Mouse (Mus musculus): ENCODE data around the gene Kcna3. TPM values are rescaled to one million over a fixed set of nuclear protein-coding genes. Genes with fewer than 3 reads are reported as not detected.

Gene Kcna3
- polyA plus RNA-seq, 1 experiment: 0.31 TPM

GRCm38 (mm10) chr3:107038156-107038536 lies 2.2 kb downstream of the Kcna3 start:
- Histone ChIP-seq H3K4me1 (ENCODE audit: control insufficient read depth, insufficient read depth, low read length) (peaks cover 14% of the 10 kb centered on the region), H3K27me3 (ENCODE audit: control insufficient read depth, insufficient read depth, low read length) (peaks cover 4% of the 10 kb centered on the region; the same call in 1 of the 2 replicates), H3K27ac (ENCODE audit: control insufficient read depth, insufficient read depth, low read depth, low read length) (no peak overlapping the region), H3K36me3 (ENCODE audit: control insufficient read depth, insufficient read depth, low read length) (no peaks in the 10 kb centered on the region), H3K4me3 (ENCODE audit: control insufficient read depth, low read depth, low read length) (no peak overlapping the region)
- TF ChIP-seq CTCF (IDR thresholded peaks at IDR 0.05; ENCODE audit: control insufficient read depth, insufficient read depth, insufficient replicate concordance, low read depth, low read length): no peak
- no peak for TF ChIP-seq POLR2A (IDR thresholded peaks at IDR 0.05; ENCODE audit: control insufficient read depth, low read depth, low read length)

GRCm38 (mm10) chr3:107038661-107039223 lies 2.8 kb downstream of the Kcna3 start:
- Histone ChIP-seq H3K4me3 (ENCODE audit: control insufficient read depth, low read depth, low read length) (no peak overlapping the region), H3K27ac (ENCODE audit: control insufficient read depth, insufficient read depth, low read depth, low read length) (no peak overlapping the region), H3K4me1 (ENCODE audit: control insufficient read depth, insufficient read depth, low read length) (peaks cover 14% of the 10 kb centered on the region)

GRCm38 (mm10) chr3:107039306-107039705 lies 3.3 kb downstream of the Kcna3 start:
- Histone ChIP-seq H3K27ac (ENCODE audit: control insufficient read depth, insufficient read depth, low read depth, low read length) (no peak overlapping the region), H3K36me3 (ENCODE audit: control insufficient read depth, insufficient read depth, low read length) (no peaks in the 10 kb centered on the region), H3K4me3 (ENCODE audit: control insufficient read depth, low read depth, low read length) (no peak overlapping the region), H3K4me1 (ENCODE audit: control insufficient read depth, insufficient read depth, low read length) (peaks cover 14% of the 10 kb centered on the region), H3K27me3 (ENCODE audit: control insufficient read depth, insufficient read depth, low read length) (peaks cover 4% of the 10 kb centered on the region; the same call in 1 of the 2 replicates)
- TF ChIP-seq POLR2A (IDR thresholded peaks at IDR 0.05; ENCODE audit: control insufficient read depth, low read depth, low read length) (no peak), CTCF (IDR thresholded peaks at IDR 0.05; ENCODE audit: control insufficient read depth, insufficient read depth, insufficient replicate concordance, low read depth, low read length) (no peak)

More at GRCm38 (mm10) chr3:107038661-107039223, 2.8 kb downstream of the Kcna3 start:
- TF ChIP-seq CTCF (IDR thresholded peaks at IDR 0.05; ENCODE audit: control insufficient read depth, insufficient read depth, insufficient replicate concordance, low read depth, low read length): no peak
- TF ChIP-seq POLR2A (IDR thresholded peaks at IDR 0.05; ENCODE audit: control insufficient read depth, low read depth, low read length): no peak
- no peaks in the 10 kb centered on the region for H3K36me3 ChIP-seq (ENCODE audit: control insufficient read depth, insufficient read depth, low read length)
- peaks cover 4% of the 10 kb centered on the region; the same call in 1 of the 2 replicates for H3K27me3 ChIP-seq (ENCODE audit: control insufficient read depth, insufficient read depth, low read length)

- no peak overlapping the region for H3K27ac ChIP-seq (ENCODE audit: control insufficient read depth, insufficient read depth, low read depth, low read length)
- peaks cover 14% of the 10 kb centered on the region for H3K4me1 ChIP-seq (ENCODE audit: control insufficient read depth, insufficient read depth, low read length)
Observed at GRCm38 (mm10) chr3:107040408-107040807, 4.4 kb downstream of the Kcna3 start.

GRCm38 (mm10) chr3:107041718-107042117 lies 5.7 kb downstream of the Kcna3 start:
- peaks cover under 1% of the 10 kb centered on the region; the same call in 1 of the 2 replicates for H3K27me3 ChIP-seq (ENCODE audit: control insufficient read depth, insufficient read depth, low read length)
- H3K27ac ChIP-seq (ENCODE audit: control insufficient read depth, insufficient read depth, low read depth, low read length): no peak overlapping the region
- no peak for TF ChIP-seq CTCF (IDR thresholded peaks at IDR 0.05; ENCODE audit: control insufficient read depth, insufficient read depth, insufficient replicate concordance, low read depth, low read length)
- no peak for TF ChIP-seq POLR2A (IDR thresholded peaks at IDR 0.05; ENCODE audit: control insufficient read depth, low read depth, low read length)
- H3K4me3 ChIP-seq (ENCODE audit: control insufficient read depth, low read depth, low read length): no peak overlapping the region
- peaks cover 3% of the 10 kb centered on the region for H3K4me1 ChIP-seq (ENCODE audit: control insufficient read depth, insufficient read depth, low read length)
- no peaks in the 10 kb centered on the region for H3K36me3 ChIP-seq (ENCODE audit: control insufficient read depth, insufficient read depth, low read length)

More at GRCm38 (mm10) chr3:107040408-107040807, 4.4 kb downstream of the Kcna3 start:
- TF ChIP-seq POLR2A (IDR thresholded peaks at IDR 0.05; ENCODE audit: control insufficient read depth, low read depth, low read length) (no peak), CTCF (IDR thresholded peaks at IDR 0.05; ENCODE audit: control insufficient read depth, insufficient read depth, insufficient replicate concordance, low read depth, low read length) (no peak)
- H3K36me3 ChIP-seq (ENCODE audit: control insufficient read depth, insufficient read depth, low read length): no peaks in the 10 kb centered on the region
- peaks cover 4% of the 10 kb centered on the region; the same call in 1 of the 2 replicates for H3K27me3 ChIP-seq (ENCODE audit: control insufficient read depth, insufficient read depth, low read length)
- no peak overlapping the region for H3K4me3 ChIP-seq (ENCODE audit: control insufficient read depth, low read depth, low read length)

- no peak for TF ChIP-seq POLR2A (IDR thresholded peaks at IDR 0.05; ENCODE audit: control insufficient read depth, low read depth, low read length)
- no peak for TF ChIP-seq CTCF (IDR thresholded peaks at IDR 0.05; ENCODE audit: control insufficient read depth, insufficient read depth, insufficient replicate concordance, low read depth, low read length)
- Histone ChIP-seq H3K27me3 (ENCODE audit: control insufficient read depth, insufficient read depth, low read length) (no peaks in the 10 kb centered on the region), H3K27ac (ENCODE audit: control insufficient read depth, insufficient read depth, low read depth, low read length) (no peak overlapping the region), H3K4me1 (ENCODE audit: control insufficient read depth, insufficient read depth, low read length) (no peaks in the 10 kb centered on the region), H3K36me3 (ENCODE audit: control insufficient read depth, insufficient read depth, low read length) (no peaks in the 10 kb centered on the region), H3K4me3 (ENCODE audit: control insufficient read depth, low read depth, low read length) (no peak overlapping the region)
Observed at GRCm38 (mm10) chr3:107061468-107061867, 25.5 kb downstream of the Kcna3 start.

- Histone ChIP-seq H3K27ac (ENCODE audit: control insufficient read depth, insufficient read depth, low read depth, low read length) (no peak overlapping the region), H3K27me3 (ENCODE audit: control insufficient read depth, insufficient read depth, low read length) (no peaks in the 10 kb centered on the region), H3K36me3 (ENCODE audit: control insufficient read depth, insufficient read depth, low read length) (no peaks in the 10 kb centered on the region), H3K4me3 (ENCODE audit: control insufficient read depth, low read depth, low read length) (no peak overlapping the region), H3K4me1 (ENCODE audit: control insufficient read depth, insufficient read depth, low read length) (no peaks in the 10 kb centered on the region)
- TF ChIP-seq POLR2A (IDR thresholded peaks at IDR 0.05; ENCODE audit: control insufficient read depth, low read depth, low read length) (no peak), CTCF (IDR thresholded peaks at IDR 0.05; ENCODE audit: control insufficient read depth, insufficient read depth, insufficient replicate concordance, low read depth, low read length) (no peak)
Observed at GRCm38 (mm10) chr3:107062771-107063170, 26.8 kb downstream of the Kcna3 start.
